Mouse (Mus musculus): ENCODE measurements around the gene Vil1. TPM values are rescaled to one million over a fixed set of nuclear protein-coding genes. Genes with fewer than 3 reads are reported as not detected.
A peak's percentile ranks its signal among the peaks of the same experiment; 100 is the strongest.

The Vil1 gene
- 0.31 and 1.1 TPM in 2 replicates for polyA plus RNA-seq (2012; rRNA removed)

DNA sequence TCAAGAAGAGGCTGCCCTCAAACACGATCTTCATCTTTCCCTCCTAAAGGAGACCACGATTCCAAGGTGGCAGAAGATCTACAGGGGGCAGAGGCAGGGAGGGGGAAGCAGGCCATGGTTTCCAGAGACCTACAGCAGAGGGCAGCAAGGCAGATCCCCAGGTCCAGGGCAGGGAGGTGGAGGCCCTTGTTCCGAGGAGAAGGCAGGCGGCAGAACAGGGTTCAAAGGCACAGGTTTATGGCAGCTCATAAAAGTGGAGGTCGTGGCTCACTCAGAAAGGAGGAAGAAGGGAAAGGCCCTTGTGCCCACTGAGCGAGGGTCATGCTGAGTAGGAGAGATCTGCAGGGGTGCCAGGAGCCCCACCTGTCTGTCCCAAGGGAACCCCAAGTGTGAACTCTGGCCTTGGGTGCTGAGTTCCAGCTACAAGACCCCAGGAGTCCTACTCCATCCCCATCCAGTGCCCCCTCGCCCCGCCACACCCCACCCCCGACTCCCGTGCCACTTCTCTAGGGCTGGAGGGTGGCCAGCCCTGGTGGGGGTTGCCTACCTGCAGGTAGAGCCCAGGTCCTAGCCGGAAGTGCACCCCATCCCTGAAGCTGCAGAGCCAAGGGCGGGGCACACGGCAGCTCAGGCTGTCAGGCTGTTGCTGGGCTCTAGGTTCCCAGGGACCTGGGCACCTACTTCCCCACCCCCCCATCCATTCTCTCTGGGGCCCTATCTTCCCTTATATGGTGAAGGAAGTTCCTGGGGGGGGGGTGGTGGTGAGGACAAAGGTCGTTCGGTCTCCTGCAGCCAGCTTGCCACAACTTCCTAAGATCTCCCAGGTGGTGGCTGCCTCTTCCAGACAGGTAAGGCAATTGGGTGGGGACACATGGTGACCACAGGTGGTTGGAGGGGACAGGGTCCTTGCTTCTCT, at the start of gene Vil1:
Gene Vil1 (plus strand): TSS at position 788 of the 916 bp plus-strand sequence.
- Histone ChIP-seq H3K4me1 (ENCODE audit: control insufficient read depth, insufficient read depth, low read length) (no peaks in the 10 kb centered on the region), H3K4me3 (replicated peaks; ENCODE audit: extremely low read depth, low read depth, low read length) (no peak within 1 kb of the TSS)
- no peak for DNase-seq
- whole genome bisulfite sequencing = 55% methylated on average over 15 of the region's 15 CpGs
- no peak for TF ChIP-seq POLR2A (IDR thresholded peaks at IDR 0.05; ENCODE audit: borderline replicate concordance, extremely low read depth, low read depth, low read length)
- TF ChIP-seq CTCF (IDR thresholded peaks at IDR 0.05; ENCODE audit: insufficient read depth, low read length) = no peak

- no peak for TF ChIP-seq POLR2A (IDR thresholded peaks at IDR 0.05; ENCODE audit: borderline replicate concordance, extremely low read depth, low read depth, low read length)
- DNase-seq = no peak
- no peaks in the 10 kb centered on the region for H3K4me1 ChIP-seq (ENCODE audit: control insufficient read depth, insufficient read depth, low read length)
- WGBS = 72% methylated on average over 5 of the region's 5 CpGs
- H3K4me3 ChIP-seq (replicated peaks; ENCODE audit: extremely low read depth, low read depth, low read length) = no peak overlapping the region
Measured at GRCm38 (mm10) chr1:74359952-74360517, 49.1 kb upstream of the Vil1 start.

DNA sequence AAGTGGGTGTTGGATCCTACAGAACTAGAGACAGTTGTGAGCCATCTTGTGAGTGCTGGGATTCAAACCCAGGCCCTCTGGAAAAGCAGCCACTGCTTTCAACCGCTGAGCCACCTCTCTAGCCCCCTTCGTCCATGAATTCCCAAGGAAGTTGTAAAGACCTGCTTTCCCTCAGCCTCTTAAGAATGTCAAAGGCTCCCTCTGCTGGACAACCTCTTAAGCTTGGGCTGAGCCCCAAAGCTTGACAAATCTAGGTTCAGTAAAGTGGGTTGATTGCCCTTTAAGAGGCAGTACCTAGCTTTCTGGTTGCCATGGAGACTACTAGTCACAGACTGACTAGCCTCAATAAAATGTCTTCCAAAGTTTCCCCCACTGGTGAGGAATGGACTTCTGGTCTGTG, 47.4 kb upstream of the Vil1 start, which contains the start of gene Catip:
Gene Catip (plus strand): TSS at position 297 of the 400 bp plus-strand sequence.
- peak; percentile 61 for DNase-seq
- Histone ChIP-seq H3K4me1 (ENCODE audit: control insufficient read depth, insufficient read depth, low read length) (no peaks in the 10 kb centered on the region), H3K4me3 (replicated peaks; ENCODE audit: extremely low read depth, low read depth, low read length) (no peak within 1 kb of the TSS)
- TF ChIP-seq CTCF (IDR thresholded peaks at IDR 0.05; ENCODE audit: insufficient read depth, low read length) = peak; percentile 50
- TF ChIP-seq POLR2A (IDR thresholded peaks at IDR 0.05; ENCODE audit: borderline replicate concordance, extremely low read depth, low read depth, low read length) = no peak
- 2% methylated on average over 2 of the region's 2 CpGs for WGBS

- Histone ChIP-seq H3K4me3 (replicated peaks; ENCODE audit: extremely low read depth, low read depth, low read length) (no peak overlapping the region), H3K4me1 (ENCODE audit: control insufficient read depth, insufficient read depth, low read length) (no peaks in the 10 kb centered on the region)
- no peak for DNase-seq
- TF ChIP-seq CTCF (IDR thresholded peaks at IDR 0.05; ENCODE audit: insufficient read depth, low read length) = no peak
- TF ChIP-seq POLR2A (IDR thresholded peaks at IDR 0.05; ENCODE audit: borderline replicate concordance, extremely low read depth, low read depth, low read length) = no peak
- 61% methylated on average over 17 of the region's 17 CpGs for WGBS
Measured at GRCm38 (mm10) chr1:74362325-74363229, 46.6 kb upstream of the Vil1 start.

GRCm38 (mm10) chr1:74363437-74363836, 45.7 kb upstream of the Vil1 start:
- H3K4me1 ChIP-seq (ENCODE audit: control insufficient read depth, insufficient read depth, low read length) = no peaks in the 10 kb centered on the region
- no peak for DNase-seq
- no peak overlapping the region for H3K4me3 ChIP-seq (replicated peaks; ENCODE audit: extremely low read depth, low read depth, low read length)
- 60% methylated on average over 5 of the region's 5 CpGs for WGBS
- TF ChIP-seq CTCF (IDR thresholded peaks at IDR 0.05; ENCODE audit: insufficient read depth, low read length) (no peak), POLR2A (IDR thresholded peaks at IDR 0.05; ENCODE audit: borderline replicate concordance, extremely low read depth, low read depth, low read length) (no peak)

- no peak for DNase-seq
- Histone ChIP-seq H3K4me3 (replicated peaks; ENCODE audit: extremely low read depth, low read depth, low read length) (no peak overlapping the region), H3K4me1 (ENCODE audit: control insufficient read depth, insufficient read depth, low read length) (no peaks in the 10 kb centered on the region)
- TF ChIP-seq POLR2A (IDR thresholded peaks at IDR 0.05; ENCODE audit: borderline replicate concordance, extremely low read depth, low read depth, low read length) (no peak), CTCF (IDR thresholded peaks at IDR 0.05; ENCODE audit: insufficient read depth, low read length) (no peak)
- WGBS = 32% methylated on average over 8 of the region's 8 CpGs
Measured at GRCm38 (mm10) chr1:74364270-74364669, 44.9 kb upstream of the Vil1 start.

DNA sequence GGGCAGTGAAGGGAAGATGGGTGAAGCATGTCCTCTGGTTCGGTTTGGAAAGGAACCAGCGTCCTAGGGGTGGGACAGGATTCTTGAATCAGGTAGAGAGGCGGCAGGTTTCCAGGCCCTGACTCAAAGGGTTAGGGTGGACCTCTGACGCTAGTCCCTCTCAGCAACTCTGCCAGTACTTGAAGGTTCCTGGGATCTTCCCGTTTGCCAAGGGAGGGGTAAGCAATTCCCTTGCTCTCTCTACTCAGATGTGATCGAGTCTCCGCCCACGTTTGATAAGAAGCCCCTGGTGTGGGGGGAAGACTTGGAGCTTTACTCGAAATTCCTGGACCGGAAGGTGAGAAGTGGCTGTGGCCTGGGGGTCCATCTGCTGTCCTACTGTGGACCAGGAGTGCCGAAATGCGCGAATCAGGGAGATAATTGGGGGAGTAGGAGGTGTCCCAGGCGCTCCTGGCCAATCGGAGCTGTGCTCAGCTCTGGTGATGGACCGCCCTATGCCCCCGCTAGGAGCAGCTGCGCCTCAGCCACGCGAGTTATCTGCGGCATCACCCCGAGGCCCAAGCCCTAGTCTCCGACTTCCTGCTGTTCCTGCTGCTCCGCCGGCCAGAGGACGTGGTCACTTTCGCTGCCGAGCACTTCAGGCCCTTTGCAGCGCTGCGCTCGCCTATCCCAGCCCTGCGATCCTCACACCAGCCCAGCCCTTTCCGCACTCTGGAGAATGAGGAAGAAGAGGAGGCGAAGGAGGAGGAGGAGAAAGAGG, 41.1 kb upstream of the Vil1 start:
- Histone ChIP-seq H3K4me3 (replicated peaks; ENCODE audit: extremely low read depth, low read depth, low read length) (peak overlapping the region; percentile 2), H3K4me1 (ENCODE audit: control insufficient read depth, insufficient read depth, low read length) (no peaks in the 10 kb centered on the region)
- TF ChIP-seq CTCF (IDR thresholded peaks at IDR 0.05; ENCODE audit: insufficient read depth, low read length) (no peak), POLR2A (IDR thresholded peaks at IDR 0.05; ENCODE audit: borderline replicate concordance, extremely low read depth, low read depth, low read length) (0 out of 2 replicates have a peak, but pooled peaks have one; percentile 47)
- 9% methylated on average over 34 of the region's 34 CpGs for WGBS
- peak; percentile 46 for DNase-seq

GRCm38 (mm10) chr1:74370040-74370439, 39.1 kb upstream of the Vil1 start:
- TF ChIP-seq POLR2A (IDR thresholded peaks at IDR 0.05; ENCODE audit: borderline replicate concordance, extremely low read depth, low read depth, low read length) (no peak), CTCF (IDR thresholded peaks at IDR 0.05; ENCODE audit: insufficient read depth, low read length) (no peak)
- no peak for DNase-seq
- Histone ChIP-seq H3K4me3 (replicated peaks; ENCODE audit: extremely low read depth, low read depth, low read length) (no peak overlapping the region), H3K4me1 (ENCODE audit: control insufficient read depth, insufficient read depth, low read length) (no peaks in the 10 kb centered on the region)
- WGBS = 52% methylated on average over 4 of the region's 4 CpGs
